Mouse (Mus musculus) C2C12 (cell line): ENCODE results near the gene Fam161a. TPM values are rescaled to one million over a fixed set of nuclear protein-coding genes. Genes with fewer than 3 reads are reported as not detected.

ENCODE experiments used
- H3K27me3 ChIP-seq: one replicate; pipeline ENCODE4 v1.6.1; 2011; ENCODE audit not compliant: control insufficient read depth, insufficient read depth, insufficient read length
- H3K36me3 ChIP-seq: one replicate; pipeline ENCODE4 v1.6.1; 2011; ENCODE audit not compliant: control insufficient read depth, insufficient read depth
- H3K4me3 ChIP-seq: one replicate; pipeline ENCODE4 v1.5.1; 2011; ENCODE audit warnings: mild to moderate bottlenecking, control low read depth; ENCODE audit not compliant: poor library complexity, insufficient read depth, severe bottlenecking
- H3K79me2 ChIP-seq: one replicate; pipeline ENCODE4 v1.6.1; 2011; ENCODE audit not compliant: control insufficient read depth, insufficient read depth
- H3K79me3 ChIP-seq: one replicate; pipeline ENCODE4 v1.6.1; 2011; ENCODE audit warnings: low read depth, control low read depth
- H3ac ChIP-seq: one replicate; pipeline ENCODE3; 2011; ENCODE audit warnings: low read depth; ENCODE audit not compliant: control insufficient read depth, insufficient read length
- CEBPB ChIP-seq: IDR thresholded peaks from one replicate; pipeline ENCODE4 v1.6.1; 2011; ENCODE audit warnings: low read depth, mild to moderate bottlenecking, control low read depth, moderate library complexity
- CTCF ChIP-seq: IDR thresholded peaks from one replicate; pipeline ENCODE4 v1.5.1; 2011; ENCODE audit not compliant: control insufficient read depth, insufficient read depth, insufficient read length
- FOSL1 ChIP-seq: IDR thresholded peaks from one replicate; pipeline ENCODE4 v1.8.0; 2011; ENCODE audit warnings: mild to moderate bottlenecking, low read length; ENCODE audit not compliant: poor library complexity, insufficient read depth, severe bottlenecking
- MAX ChIP-seq: IDR thresholded peaks from one replicate; pipeline ENCODE4 v1.6.1; 2011; ENCODE audit warnings: mild to moderate bottlenecking, control low read depth
- MYOD1 ChIP-seq: IDR thresholded peaks from one replicate; pipeline ENCODE4 v1.6.1; 2011; ENCODE audit warnings: low read depth; ENCODE audit not compliant: control insufficient read depth, insufficient read length
- MYOG ChIP-seq: IDR thresholded peaks from one replicate; pipeline ENCODE4 v1.6.1; 2011; ENCODE audit not compliant: control insufficient read depth, insufficient read length; ENCODE audit errors: extremely low read depth
- USF1 ChIP-seq: IDR thresholded peaks from one replicate; pipeline ENCODE4 v1.6.1; 2011; ENCODE audit warnings: low read depth, mild to moderate bottlenecking, control low read depth, moderate library complexity
- polyA plus RNA-seq: library from polyadenylated mRNA; unstranded; fragments of >200 nt; fragmentation: generic; extraction: Trizol; gene quantifications from one replicate; pipeline ENCODE4 v1.2.1, GENCODE M21; 2012; ENCODE audit warnings: missing spikeins

Gene Fam161a
- polyA plus RNA-seq, 1 experiment, result 0.23 TPM

- Histone ChIP-seq H3K36me3 (no peaks in the 10 kb centered on the region), H3K27me3 (no peaks in the 10 kb centered on the region), H3K79me3 (no peaks in the 10 kb centered on the region), H3K4me3 (no peak overlapping the region), H3K79me2 (no peaks in the 10 kb centered on the region), H3ac (no peak overlapping the region)
- no peak for TF ChIP-seq MAX
- no peak for TF ChIP-seq FOSL1
- no peak for TF ChIP-seq CTCF
- no peak for TF ChIP-seq MYOD1
- TF ChIP-seq MYOG, result no peak
- no peak for TF ChIP-seq USF1
- no peak for TF ChIP-seq CEBPB
These were observed 5.8 kb downstream of the Fam161a start for GRCm38 (mm10) chr11:23013096-23013495.

- H3K27me3 ChIP-seq, result no peaks in the 10 kb centered on the region
- H3K4me3 ChIP-seq, result no peak overlapping the region
- no peaks in the 10 kb centered on the region for H3K79me3 ChIP-seq
- H3ac ChIP-seq, result no peak overlapping the region
- no peaks in the 10 kb centered on the region for H3K79me2 ChIP-seq
- TF ChIP-seq MYOD1 (no peak), CTCF (peak; percentile 5), CEBPB (no peak)
- no peaks in the 10 kb centered on the region for H3K36me3 ChIP-seq
These were observed 6.4 kb downstream of the Fam161a start for GRCm38 (mm10) chr11:23013580-23014294.

- no peak for TF ChIP-seq MYOD1
- TF ChIP-seq MYOG, result no peak
- no peak for TF ChIP-seq CEBPB
- TF ChIP-seq FOSL1, result no peak
- TF ChIP-seq USF1, result no peak
- TF ChIP-seq MAX, result no peak
- TF ChIP-seq CTCF, result no peak
- Histone ChIP-seq H3ac (no peak overlapping the region), H3K79me2 (no peaks in the 10 kb centered on the region), H3K27me3 (no peaks in the 10 kb centered on the region), H3K79me3 (no peaks in the 10 kb centered on the region), H3K36me3 (no peaks in the 10 kb centered on the region), H3K4me3 (no peak overlapping the region)
These were observed 7.7 kb downstream of the Fam161a start for GRCm38 (mm10) chr11:23014996-23015395.

GRCm38 (mm10) chr11:23017943-23018342 is 10.6 kb downstream of the Fam161a start:
- Histone ChIP-seq H3K79me3 (no peaks in the 10 kb centered on the region), H3K79me2 (no peaks in the 10 kb centered on the region), H3K4me3 (no peak overlapping the region), H3K27me3 (no peaks in the 10 kb centered on the region), H3ac (no peak overlapping the region), H3K36me3 (no peaks in the 10 kb centered on the region)
- TF ChIP-seq CEBPB, result no peak
- no peak for TF ChIP-seq FOSL1
- TF ChIP-seq MAX, result no peak
- no peak for TF ChIP-seq MYOD1
- TF ChIP-seq CTCF, result no peak
- no peak for TF ChIP-seq MYOG
- no peak for TF ChIP-seq USF1

DNA sequence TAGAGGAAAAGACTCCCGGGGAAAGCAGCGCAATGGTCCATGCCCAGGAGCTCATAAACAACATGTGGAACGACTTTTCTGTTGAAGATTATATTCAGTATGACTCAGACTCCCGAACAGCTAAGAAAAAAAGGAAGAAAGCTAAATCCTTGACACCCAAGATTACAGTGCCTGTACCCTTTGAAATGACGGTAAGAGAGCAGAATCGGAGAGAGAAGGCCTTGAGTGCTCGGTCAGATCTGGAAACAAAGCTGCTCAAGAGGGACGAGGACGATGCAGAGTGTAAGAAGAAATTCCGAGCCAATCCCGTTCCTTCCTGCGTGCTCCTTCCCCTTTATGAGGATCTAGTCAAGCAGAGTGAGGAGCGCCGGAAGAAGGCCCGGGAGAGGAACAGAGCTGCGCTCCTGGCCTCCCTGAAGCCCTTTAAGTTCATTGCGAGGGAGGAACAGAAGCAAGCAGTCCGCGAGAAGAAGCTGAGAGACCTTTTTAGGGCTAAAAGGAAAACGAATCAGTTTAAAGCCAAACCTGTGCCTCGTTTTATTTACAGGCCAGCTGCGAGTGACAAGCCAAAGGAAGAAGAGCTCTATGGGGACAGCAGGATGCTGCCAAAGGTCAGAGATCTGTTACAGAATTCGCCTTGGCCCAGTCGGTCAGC is 12.9 kb downstream of the Fam161a start:
- TF ChIP-seq MYOG (no peak), MAX (no peak), USF1 (no peak)
- Histone ChIP-seq H3K27me3 (no peaks in the 10 kb centered on the region), H3K79me3 (no peaks in the 10 kb centered on the region), H3K79me2 (no peaks in the 10 kb centered on the region), H3K4me3 (no peak overlapping the region), H3K36me3 (no peaks in the 10 kb centered on the region), H3ac (no peak overlapping the region)

- H3K27me3 ChIP-seq, result no peaks in the 10 kb centered on the region
- H3ac ChIP-seq, result no peak overlapping the region
- no peaks in the 10 kb centered on the region for H3K79me3 ChIP-seq
- TF ChIP-seq FOSL1 (no peak), MYOD1 (no peak), CEBPB (no peak), USF1 (no peak), MYOG (no peak), CTCF (no peak), MAX (no peak)
- H3K79me2 ChIP-seq, result no peaks in the 10 kb centered on the region
- H3K36me3 ChIP-seq, result no peaks in the 10 kb centered on the region
- H3K4me3 ChIP-seq, result no peak overlapping the region
These were observed 13.5 kb downstream of the Fam161a start for GRCm38 (mm10) chr11:23020841-23021240.
